Mouse (Mus musculus): ENCODE measurements around the gene Pafah1b3. TPM values are rescaled to one million over a fixed set of nuclear protein-coding genes. Genes with fewer than 3 reads are reported as not detected.

Pafah1b3 gene
- polyA plus RNA-seq, 1 experiment from 2014 or later = 29.3 TPM

GRCm38 (mm10) chr7:25246759-25247137 is 51.0 kb downstream of the Pafah1b3 start:
- peaks cover 62% of the 10 kb centered on the region for H3K4me1 ChIP-seq (replicated peaks)
- WGBS (ENCODE audit: insufficient replicate concordance) = 46% methylated on average over 4 of the region's 4 CpGs
- peak overlapping the region; percentile 29 for H3K27ac ChIP-seq
- peak overlapping the region; percentile 99 for H3K4me2 ChIP-seq
- H3K27me3 ChIP-seq = peaks cover 3% of the 10 kb centered on the region; the same call in 1 of the 2 replicates
- H3K36me3 ChIP-seq = peaks cover 35% of the 10 kb centered on the region
- peak overlapping the region; percentile 84 for H3K4me3 ChIP-seq (replicated peaks)
- peak overlapping the region; percentile 90; the same call in 1 of the 2 replicates for H3K9ac ChIP-seq
- no peak for ATAC-seq (ENCODE audit: low read depth)
- no peaks in the 10 kb centered on the region for H3K9me3 ChIP-seq (replicated peaks)
- no peak for DNase-seq

DNA sequence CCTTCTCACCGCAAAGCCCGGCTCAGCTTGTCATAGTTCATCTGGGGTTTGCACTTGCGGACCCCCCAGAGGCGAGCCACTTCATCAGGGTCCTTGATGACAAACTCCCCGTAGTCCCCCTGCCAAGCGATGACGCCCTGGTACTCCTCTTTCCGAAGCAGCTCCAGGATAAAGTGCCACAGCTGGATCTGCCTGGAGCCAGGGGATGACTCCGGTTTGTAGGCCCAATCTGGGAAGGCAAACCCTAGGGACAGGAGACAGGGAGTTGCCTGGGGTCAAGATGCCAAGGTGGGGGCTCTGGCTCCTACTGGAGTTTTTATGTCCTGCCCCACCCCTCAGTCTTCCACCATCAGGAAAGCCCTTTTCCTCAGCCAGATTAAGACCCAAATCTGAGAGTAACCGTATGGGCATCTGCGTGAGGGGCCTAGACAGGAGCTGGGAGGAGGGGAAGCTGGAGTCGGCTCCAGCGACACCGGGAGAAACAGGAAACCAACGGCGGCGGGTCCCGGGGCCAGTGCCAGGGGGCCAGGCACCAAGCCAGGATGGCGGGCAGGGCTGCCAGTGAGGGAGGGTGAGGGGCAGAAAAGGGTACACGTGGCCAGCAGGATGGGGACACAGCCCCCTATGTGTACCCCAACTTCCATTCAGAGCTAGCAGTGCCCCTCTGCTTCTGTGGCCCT is 51.6 kb downstream of the Pafah1b3 start:
- ATAC-seq (ENCODE audit: low read depth) (no peak), DNase-seq (no peak)
- H3K27me3 ChIP-seq = peaks cover 3% of the 10 kb centered on the region; the same call in 1 of the 2 replicates
- 65% methylated on average over 20 of the region's 20 CpGs for WGBS (ENCODE audit: insufficient replicate concordance)
- no peaks in the 10 kb centered on the region for H3K9me3 ChIP-seq (replicated peaks)
- peaks cover 57% of the 10 kb centered on the region for H3K4me1 ChIP-seq (replicated peaks)
- peak overlapping the region; percentile 99 for H3K4me2 ChIP-seq
- H3K9ac ChIP-seq = 0 out of 2 replicates have a peak overlapping the region, but pooled peaks have one; percentile 90
- 0 out of 2 replicates have a peak overlapping the region, but pooled peaks have one; percentile 29 for H3K27ac ChIP-seq
- H3K36me3 ChIP-seq = peaks cover 35% of the 10 kb centered on the region
- no peak overlapping the region for H3K4me3 ChIP-seq (replicated peaks)

Other genes with a start within 250 kb of the Pafah1b3 start
- 0.86 and 1.0 TPM in 2 replicates for gene Grik5, start 225.6 kb downstream of the Pafah1b3 start, polyA plus RNA-seq (2015; fragmentation: Nextera tagmentation; extraction: Ambion mirVana)
- 9.7 and 11.1 TPM in 2 replicates for gene Zfp574, start 225.4 kb downstream of the Pafah1b3 start, polyA plus RNA-seq (2015; fragmentation: Nextera tagmentation; extraction: Ambion mirVana)
- gene Pou2f2, start 118.3 kb downstream of the Pafah1b3 start, polyA plus RNA-seq (2015; fragmentation: Nextera tagmentation; extraction: Ambion mirVana) = 1.5 and 1.6 TPM in 2 replicates
- gene Dedd2, start 77.4 kb downstream of the Pafah1b3 start, polyA plus RNA-seq (2015; fragmentation: Nextera tagmentation; extraction: Ambion mirVana) = 27.0 and 27.6 TPM in 2 replicates
- gene Zfp526, start 76.6 kb downstream of the Pafah1b3 start, polyA plus RNA-seq (2015; fragmentation: Nextera tagmentation; extraction: Ambion mirVana) = 2.0 and 2.1 TPM in 2 replicates
- gene Gsk3a, start 60.1 kb downstream of the Pafah1b3 start, polyA plus RNA-seq (2015; fragmentation: Nextera tagmentation; extraction: Ambion mirVana) = 6.2 and 6.3 TPM in 2 replicates
- gene Erf, start 47.2 kb downstream of the Pafah1b3 start, polyA plus RNA-seq (2015; fragmentation: Nextera tagmentation; extraction: Ambion mirVana) = 4.3 TPM in 2 replicates
- 9.7 and 10.4 TPM in 2 replicates for gene Cic, start 30.3 kb downstream of the Pafah1b3 start, polyA plus RNA-seq (2015; fragmentation: Nextera tagmentation; extraction: Ambion mirVana)
- gene Prr19, start 3.4 kb upstream of the Pafah1b3 start, polyA plus RNA-seq (2015; fragmentation: Nextera tagmentation; extraction: Ambion mirVana) = not detected in 2 replicates
- gene Tmem145, start 8.1 kb upstream of the Pafah1b3 start, polyA plus RNA-seq (2015; fragmentation: Nextera tagmentation; extraction: Ambion mirVana) = 0.10 TPM in 1 of 2 replicates, not detected in the other
- gene Megf8, start 19.2 kb upstream of the Pafah1b3 start, polyA plus RNA-seq (2015; fragmentation: Nextera tagmentation; extraction: Ambion mirVana) = 1.0 and 1.2 TPM in 2 replicates
- gene Cnfn, start 71.7 kb upstream of the Pafah1b3 start, polyA plus RNA-seq (2015; fragmentation: Nextera tagmentation; extraction: Ambion mirVana) = 0.15 TPM in 1 of 2 replicates, not detected in the other
- gene Lipe, start 100.7 kb upstream of the Pafah1b3 start, polyA plus RNA-seq (2015; fragmentation: Nextera tagmentation; extraction: Ambion mirVana) = 2.4 and 2.7 TPM in 2 replicates
- gene Cxcl17, start 114.9 kb upstream of the Pafah1b3 start, polyA plus RNA-seq (2015; fragmentation: Nextera tagmentation; extraction: Ambion mirVana) = not detected in 2 replicates
- gene Ceacam1, start 179.6 kb upstream of the Pafah1b3 start, polyA plus RNA-seq (2015; fragmentation: Nextera tagmentation; extraction: Ambion mirVana) = 1.7 and 2.5 TPM in 2 replicates
- gene Ceacam2, start 241.9 kb upstream of the Pafah1b3 start, polyA plus RNA-seq (2015; fragmentation: Nextera tagmentation; extraction: Ambion mirVana) = 0.03 TPM in 1 of 2 replicates, not detected in the other